Mouse (Mus musculus) ES-E14 (cell line): Measurements from ENCODE around the gene Uba5.

ENCODE experiments used
- CHD2 ChIP-seq: IDR thresholded peaks from 2 replicates; pipeline ENCODE4 v1.6.1; 2014; ENCODE audit warnings: mild to moderate bottlenecking, low read depth, low read length, inconsistent platforms
- MAFK ChIP-seq: IDR thresholded peaks from 2 replicates; pipeline ENCODE4 v1.6.1; 2014; ENCODE audit warnings: mild to moderate bottlenecking, low read depth, low read length, inconsistent platforms; ENCODE audit not compliant: insufficient read depth
- ZC3H11A ChIP-seq: IDR thresholded peaks from 2 replicates; pipeline ENCODE4 v1.6.1; 2012; ENCODE audit warnings: low read depth, mild to moderate bottlenecking, inconsistent platforms, low read length, borderline replicate concordance

GRCm38 (mm10) chr9:104109151-104109550 is 46.2 kb upstream of the Uba5 start:
- TF ChIP-seq CHD2 (no peak), MAFK (no peak), ZC3H11A (no peak)
